Mouse (Mus musculus) liver, adult 2 months (tissue): ENCODE data around the gene Dapk1.

Source experiments
- CTCF ChIP-seq: fragments of 200-500 bp; IDR thresholded peaks from 2 replicates; pipeline ENCODE4 v1.5.1; 2011; ENCODE audit warnings: low read depth, low read length, control low read depth
- POLR2A ChIP-seq: fragments of 200-500 bp; IDR thresholded peaks from 2 replicates; pipeline ENCODE4 v1.6.1; 2011; ENCODE audit warnings: low read length, control low read depth; ENCODE audit not compliant: insufficient read depth; ENCODE audit errors: extremely low read depth

DNA sequence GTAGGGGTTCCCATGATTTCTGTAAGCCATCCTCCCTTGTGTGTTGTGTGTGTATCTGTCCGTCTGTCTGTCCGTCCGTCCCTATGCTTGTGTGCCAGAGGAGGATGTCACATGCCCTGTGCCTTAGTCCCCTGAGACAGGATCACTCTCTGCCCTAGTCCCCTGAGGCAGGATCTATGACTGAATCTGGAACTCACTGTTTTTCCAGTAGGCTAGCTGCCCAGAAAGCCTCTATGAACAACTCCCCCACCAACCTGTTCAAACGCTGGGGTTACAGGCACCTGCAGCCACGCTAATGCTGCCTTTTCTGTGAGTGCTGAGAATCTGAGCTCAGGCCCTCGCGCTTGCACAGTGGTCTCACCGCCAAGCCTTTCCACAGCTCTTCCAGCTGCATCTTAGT lies 83.1 kb downstream of the Dapk1 start:
- no peak for TF ChIP-seq CTCF
- TF ChIP-seq POLR2A: no peak
